Mouse (Mus musculus) limb, embryonic 12.5 days (tissue): Measurements from ENCODE around the gene Zfp384. TPM values are rescaled to one million over a fixed set of nuclear protein-coding genes. Genes with fewer than 3 reads are reported as not detected.
"Not testable (repeated sequence)": the region's sequence is repeated elsewhere in the genome, so short reads cannot be mapped to it uniquely, and the experiment has no call there.

Experiments
- ATAC-seq: fragments of 200-750 bp; cut with Nextera tagmentation; 2 replicates; pipeline ENCODE4 v1.8.0; 2017; ENCODE audit warnings: low read depth, moderate TSS enrichment; ENCODE audit not compliant: insufficient number of reproducible peaks, insufficient read depth, low FRiP score, low TSS enrichment
- H3K27ac ChIP-seq: fragments of 300-500 bp; sonication (generic); 2 replicates; pipeline ENCODE4 v1.5.1; 2016; ENCODE audit warnings: mild to moderate bottlenecking, moderate library complexity
- H3K27me3 ChIP-seq: fragments of 300-500 bp; sonication (generic); 2 replicates; pipeline ENCODE4 v1.6.1; 2016; ENCODE audit warnings: mild to moderate bottlenecking, moderate library complexity
- H3K36me3 ChIP-seq: fragments of 300-500 bp; sonication (generic); 2 replicates; pipeline ENCODE4 v1.6.1; 2016; ENCODE audit warnings: mild to moderate bottlenecking, moderate library complexity
- H3K4me1 ChIP-seq: fragments of 300-500 bp; sonication (generic); replicated peaks from 2 replicates; pipeline ENCODE4 v1.6.1; 2016
- H3K4me2 ChIP-seq: fragments of 300-500 bp; sonication (generic); 2 replicates; pipeline ENCODE4 v1.6.1; 2016; ENCODE audit warnings: mild to moderate bottlenecking, moderate library complexity
- H3K4me3 ChIP-seq: fragments of 300-500 bp; sonication (generic); replicated peaks from 2 replicates; pipeline ENCODE4 v1.5.1; 2016; ENCODE audit warnings: mild to moderate bottlenecking
- H3K9ac ChIP-seq: fragments of 300-500 bp; sonication (generic); replicated peaks from 2 replicates; pipeline ENCODE4 v1.6.1; 2016; ENCODE audit warnings: mild to moderate bottlenecking, moderate library complexity
- H3K9me3 ChIP-seq: fragments of 300-500 bp; sonication (generic); 2 replicates; pipeline ENCODE4 v1.6.1; 2016; ENCODE audit warnings: mild to moderate bottlenecking, moderate library complexity
- WGBS: fragments of 180-500 bp; shearing (Covaris S2); methylation state at CpG from one replicate; pipeline ENCODE4 v1.1.7; 2016; 5-methylcytosine and 5-hydroxymethylcytosine counted together
- polyA plus RNA-seq: library from polyadenylated mRNA; unstranded; fragments of >200 nt; fragmentation: Nextera tagmentation; extraction: Ambion mirVana; gene quantifications from 2 replicates; pipeline ENCODE4 v1.2.1, GENCODE M21; 2016

The Zfp384 gene
- polyA plus RNA-seq, 1 experiment from 2014 or later = 18.5 TPM

DNA sequence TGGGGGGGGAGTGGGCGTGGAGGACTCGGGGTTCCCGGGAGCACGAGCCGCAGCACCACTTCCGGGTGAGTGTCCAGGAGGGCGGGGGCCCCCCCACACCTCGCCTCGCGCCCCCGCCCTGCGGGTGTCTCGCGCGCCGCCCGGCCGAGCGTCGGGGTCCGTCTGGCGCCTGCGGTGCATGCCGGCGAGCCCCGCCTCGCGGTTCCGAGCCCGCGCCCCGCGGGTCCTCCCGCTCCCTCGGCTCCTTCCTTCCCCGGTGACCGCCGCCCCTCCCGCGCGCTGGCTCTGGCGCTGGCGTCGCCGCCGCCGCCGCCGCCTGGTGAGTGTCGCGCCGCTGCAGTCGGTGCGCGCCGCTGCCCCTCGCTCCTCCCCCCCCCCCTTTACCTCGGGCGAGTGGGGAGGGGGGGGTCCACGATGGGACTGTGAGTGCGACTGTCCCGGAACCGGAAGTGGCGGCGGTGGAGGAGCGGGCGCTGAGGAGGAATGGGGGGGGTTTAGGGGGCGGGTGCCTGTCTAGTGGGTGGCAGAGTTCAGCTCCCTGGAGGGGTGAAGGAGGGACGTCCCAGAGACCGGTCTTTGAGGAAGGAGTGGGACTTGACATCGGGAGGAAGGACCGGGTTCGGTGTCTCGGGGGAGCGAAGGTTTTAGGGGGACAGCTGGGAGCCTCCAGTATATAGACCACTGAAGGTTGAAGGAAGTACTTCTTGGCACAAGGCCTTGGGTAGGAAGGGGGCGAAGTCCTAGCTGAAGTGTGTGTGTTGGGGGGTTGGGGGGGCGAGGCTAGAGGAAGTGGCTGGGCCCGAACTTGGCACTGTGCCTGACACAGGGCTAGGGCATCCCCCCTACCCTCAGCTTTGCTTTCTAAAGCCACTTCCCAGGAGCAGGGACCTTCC, 482 bp downstream of the Zfp384 start:
- ATAC-seq = peak; percentile 77
- 2% methylated on average over 47 of the region's 78 CpGs for WGBS
- peak overlapping the region; percentile 99 for H3K27ac ChIP-seq
- H3K27me3 ChIP-seq = 0 out of 2 replicates have a peak, but pooled peaks cover under 1% of the 10 kb centered on the region
- no peaks in the 10 kb centered on the region for H3K9me3 ChIP-seq
- H3K9ac ChIP-seq = peak overlapping the region; percentile 98
- H3K4me1 ChIP-seq = peaks cover 25% of the 10 kb centered on the region
- H3K36me3 ChIP-seq = peaks cover 35% of the 10 kb centered on the region
- H3K4me3 ChIP-seq = peak overlapping the region; percentile 95
- peak overlapping the region; percentile 85 for H3K4me2 ChIP-seq

DNA sequence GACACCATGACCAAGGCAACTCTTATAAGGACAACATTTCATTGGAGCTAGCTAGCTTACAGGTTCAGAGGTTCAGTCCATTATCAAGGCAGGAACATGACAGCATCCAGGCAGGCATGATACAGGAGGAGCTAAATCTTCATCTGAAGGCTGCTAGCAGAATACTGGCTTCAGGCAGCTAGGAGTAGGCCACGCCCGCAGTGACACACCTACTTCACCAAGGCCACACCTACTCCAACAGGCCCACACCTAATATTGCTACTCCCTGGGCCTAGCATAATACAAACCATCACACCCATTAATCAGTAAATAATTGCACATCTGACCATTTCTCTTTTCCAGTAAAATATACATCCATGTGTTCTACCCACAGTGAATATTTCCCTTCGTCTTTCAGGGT, 8.7 kb downstream of the Zfp384 start:
- Histone ChIP-seq H3K27me3 (no peaks in the 10 kb centered on the region), H3K9me3 (no peaks in the 10 kb centered on the region), H3K4me3 (no peak overlapping the region), H3K4me1 (no peaks in the 10 kb centered on the region), H3K27ac (no peak overlapping the region), H3K36me3 (peaks cover 90% of the 10 kb centered on the region), H3K9ac (no peak overlapping the region), H3K4me2 (no peak overlapping the region)
- 89% methylated on average over 3 of the region's 3 CpGs for WGBS
- ATAC-seq = no peak

DNA sequence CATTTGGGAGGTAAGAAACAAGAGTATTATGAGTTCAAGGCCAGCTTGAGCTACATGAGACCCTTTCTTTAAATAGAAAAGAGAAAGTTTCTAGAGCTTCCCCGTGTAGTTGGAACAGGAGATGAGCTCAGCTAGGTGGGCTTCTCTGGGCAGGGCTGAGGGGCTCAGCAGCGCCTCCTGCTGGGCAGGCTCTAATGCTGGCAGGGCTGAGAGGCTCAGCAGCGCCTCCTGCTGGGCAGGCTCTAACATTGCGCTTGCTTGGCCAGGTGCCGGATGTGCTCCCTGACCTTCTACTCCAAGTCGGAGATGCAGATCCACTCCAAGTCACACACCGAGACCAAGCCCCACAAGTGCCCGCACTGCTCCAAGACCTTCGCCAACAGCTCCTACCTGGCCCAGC, 21.6 kb downstream of the Zfp384 start:
- H3K4me3 ChIP-seq, H3K4me2 ChIP-seq, H3K4me1 ChIP-seq, H3K27me3 ChIP-seq, H3K9ac ChIP-seq, H3K9me3 ChIP-seq, H3K27ac ChIP-seq: not testable (repeated sequence)
- 30% methylated on average over 6 of the region's 9 CpGs for WGBS
- peaks cover 85% of the 10 kb centered on the region for H3K36me3 ChIP-seq
- 0 out of 2 replicates have a peak, but pooled peaks have one; percentile 40 for ATAC-seq

DNA sequence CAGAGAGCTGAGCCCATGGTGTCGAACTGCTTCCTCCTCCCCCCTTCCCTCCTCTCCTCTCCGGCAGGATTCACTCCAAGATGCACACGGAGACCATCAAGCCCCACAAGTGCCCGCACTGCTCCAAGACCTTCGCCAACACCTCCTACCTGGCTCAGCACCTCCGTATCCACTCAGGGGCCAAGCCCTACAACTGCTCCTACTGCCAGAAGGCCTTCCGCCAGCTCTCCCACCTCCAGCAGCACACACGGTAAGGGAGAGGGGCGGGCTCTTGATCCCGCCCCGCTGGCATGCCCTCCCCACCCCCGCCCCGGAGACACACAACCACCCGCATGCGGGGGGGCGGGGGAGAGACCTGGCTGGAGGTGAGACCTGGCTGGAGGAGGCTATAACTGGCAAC, 22.7 kb downstream of the Zfp384 start:
- H3K9ac ChIP-seq = no peak overlapping the region
- no peaks in the 10 kb centered on the region for H3K4me1 ChIP-seq
- H3K9me3 ChIP-seq = no peaks in the 10 kb centered on the region
- H3K4me2 ChIP-seq = no peak overlapping the region
- no peaks in the 10 kb centered on the region for H3K27me3 ChIP-seq
- no peak for ATAC-seq
- WGBS = 91% methylated on average over 16 of the region's 16 CpGs
- H3K27ac ChIP-seq = no peak overlapping the region
- peaks cover 84% of the 10 kb centered on the region for H3K36me3 ChIP-seq
- H3K4me3 ChIP-seq = no peak overlapping the region

DNA sequence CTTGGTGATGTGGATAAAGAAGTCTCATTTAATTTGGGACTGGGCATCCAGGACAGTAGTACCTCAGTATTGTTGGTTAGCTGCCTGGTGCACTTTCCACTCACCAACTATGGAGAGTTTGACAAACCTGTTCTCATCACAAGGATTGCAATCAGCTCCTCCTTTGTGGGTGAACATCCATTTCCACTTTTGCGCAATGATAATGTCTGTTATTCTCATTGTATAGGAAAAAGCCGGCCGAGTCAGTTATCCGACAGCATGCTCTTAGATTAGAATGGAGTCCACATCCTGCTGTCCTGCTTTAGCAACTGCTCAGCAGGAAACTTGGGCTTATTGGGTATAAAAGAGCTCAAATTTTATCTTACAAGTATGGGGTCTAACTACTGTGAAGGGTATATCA, 29.7 kb downstream of the Zfp384 start:
- Histone ChIP-seq H3K36me3 (peaks cover 59% of the 10 kb centered on the region), H3K27me3 (no peaks in the 10 kb centered on the region), H3K27ac (peak overlapping the region; percentile 77), H3K4me2 (peak overlapping the region; percentile 54), H3K9ac (peak overlapping the region; percentile 44; the same call in 1 of the 2 replicates), H3K4me3 (peak overlapping the region; percentile 64), H3K9me3 (no peaks in the 10 kb centered on the region), H3K4me1 (peaks cover 11% of the 10 kb centered on the region)
- ATAC-seq = no peak
- 90% methylated on average over 4 of the region's 4 CpGs for WGBS

DNA sequence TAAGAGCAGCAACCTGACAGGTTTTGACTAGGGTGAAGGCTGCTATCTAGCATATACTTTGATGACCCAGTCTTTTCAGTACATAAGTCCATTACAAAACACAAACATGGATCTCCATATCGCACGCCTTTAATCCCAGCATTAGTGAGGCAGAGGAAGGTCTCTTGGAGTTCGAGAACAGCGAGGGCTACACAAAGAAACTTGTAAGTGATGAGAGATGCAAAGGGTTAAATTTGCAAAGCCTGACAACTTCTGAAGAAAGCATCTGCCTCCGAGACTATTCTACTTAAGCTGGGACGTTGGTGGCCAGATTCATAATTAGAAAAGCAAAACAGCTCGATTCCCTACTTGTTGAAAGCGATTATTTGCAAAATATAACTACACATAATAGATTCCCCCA, 30.2 kb downstream of the Zfp384 start:
- Histone ChIP-seq H3K9me3 (no peaks in the 10 kb centered on the region), H3K4me3 (peak overlapping the region; percentile 64), H3K36me3 (peaks cover 59% of the 10 kb centered on the region), H3K4me1 (peaks cover 11% of the 10 kb centered on the region), H3K9ac (peak overlapping the region; percentile 44), H3K27ac (peak overlapping the region; percentile 77), H3K4me2 (peak overlapping the region; percentile 54), H3K27me3 (no peaks in the 10 kb centered on the region)
- 6% methylated on average over 8 of the region's 8 CpGs for whole genome bisulfite sequencing
- ATAC-seq = peak; percentile 15; the same call in 1 of the 2 replicates

DNA sequence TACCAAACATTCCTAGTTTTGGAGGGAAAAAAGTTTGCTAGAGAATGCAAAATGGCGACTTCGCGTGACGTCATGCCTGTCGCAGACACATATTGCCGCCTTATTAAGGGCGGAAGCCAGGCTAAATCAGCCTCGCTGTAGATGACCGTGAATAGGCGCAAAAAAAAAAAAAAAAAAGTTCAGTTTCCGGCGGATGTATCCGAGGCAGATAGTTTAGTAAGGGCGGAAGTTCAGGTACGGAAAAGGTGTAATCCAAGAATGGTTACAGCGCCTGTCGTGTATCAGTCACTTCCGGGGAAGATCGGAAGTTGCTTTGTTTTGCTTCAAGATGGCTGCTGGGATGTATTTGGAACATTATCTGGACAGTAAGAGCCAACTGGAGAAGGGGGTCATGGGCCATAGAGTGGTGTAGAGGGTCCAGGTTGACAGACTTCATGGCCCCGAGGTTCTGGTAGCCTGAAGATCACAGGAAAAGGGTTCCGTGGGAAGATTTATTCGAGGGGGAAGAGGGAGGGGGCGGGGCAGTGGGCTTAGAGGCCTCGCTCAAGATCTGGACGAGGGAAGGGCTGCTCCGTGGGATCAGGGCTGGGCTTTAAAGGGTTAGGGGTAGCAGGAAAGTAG, 30.7 kb downstream of the Zfp384 start, which contains the start of gene Ing4:
TSS of gene Ing4 (plus strand) at position 228 of the 621 bp plus-strand sequence.
- Histone ChIP-seq H3K36me3 (peaks cover 62% of the 10 kb centered on the region), H3K9ac (peak within 1 kb of the TSS; percentile 72), H3K4me1 (peaks cover 11% of the 10 kb centered on the region), H3K9me3 (no peaks in the 10 kb centered on the region), H3K27ac (peak within 1 kb of the TSS; percentile 81), H3K4me2 (peak within 1 kb of the TSS; percentile 82), H3K4me3 (peak within 1 kb of the TSS; percentile 64), H3K27me3 (no peaks in the 10 kb centered on the region)
- ATAC-seq = peak; percentile 94
- under 1% methylated on average over 26 of the region's 26 CpGs for WGBS

DNA sequence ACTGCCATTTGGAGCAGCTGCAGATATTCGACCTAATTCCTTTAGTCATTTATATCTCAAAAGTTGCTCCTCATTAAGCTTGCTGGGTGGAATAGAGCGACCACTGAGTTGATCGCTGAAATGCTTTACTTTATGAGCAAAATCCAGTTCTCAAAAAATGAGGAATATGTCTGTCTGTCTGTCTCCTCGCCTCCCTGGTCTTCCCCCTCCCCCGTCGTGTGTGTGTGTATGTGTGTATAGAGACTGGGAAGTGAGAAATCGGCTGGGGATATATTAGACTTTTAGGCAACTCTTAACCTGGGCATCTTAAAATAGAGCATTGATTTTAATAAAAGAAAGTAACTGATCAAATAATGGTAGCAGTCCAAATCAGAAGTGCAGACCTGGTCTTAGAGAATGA, 31.3 kb downstream of the Zfp384 start:
- Histone ChIP-seq H3K27ac (peak overlapping the region; percentile 81), H3K4me1 (peaks cover 11% of the 10 kb centered on the region), H3K4me2 (peak overlapping the region; percentile 82), H3K9ac (peak overlapping the region; percentile 72), H3K4me3 (peak overlapping the region; percentile 64), H3K36me3 (peaks cover 62% of the 10 kb centered on the region), H3K27me3 (no peaks in the 10 kb centered on the region), H3K9me3 (no peaks in the 10 kb centered on the region)
- no peak for ATAC-seq
- WGBS = 16% methylated on average over 7 of the region's 7 CpGs

DNA sequence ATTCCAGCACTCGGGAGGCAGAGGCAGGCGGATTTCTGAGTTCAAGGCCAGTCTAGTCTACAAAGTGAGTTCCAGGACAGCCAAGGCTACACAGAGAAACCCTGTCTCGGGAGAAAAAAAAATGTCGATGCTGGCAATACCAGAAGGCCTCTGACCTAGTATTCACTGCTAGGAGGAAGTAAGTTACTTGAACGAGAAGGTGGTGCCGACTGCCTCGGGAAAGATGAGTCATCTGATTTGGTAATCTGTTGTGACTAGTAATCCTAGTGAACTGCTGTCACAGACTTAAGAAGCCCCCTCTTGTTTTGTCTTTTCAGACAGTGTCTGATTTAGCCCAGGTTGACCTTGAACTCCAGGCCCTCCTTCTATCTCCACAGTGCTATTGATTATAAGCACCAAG, 32.1 kb downstream of the Zfp384 start:
- WGBS = 89% methylated on average over 7 of the region's 7 CpGs
- Histone ChIP-seq H3K4me3 (peak overlapping the region; percentile 64; the same call in 1 of the 2 replicates), H3K36me3 (peaks cover 62% of the 10 kb centered on the region)

DNA sequence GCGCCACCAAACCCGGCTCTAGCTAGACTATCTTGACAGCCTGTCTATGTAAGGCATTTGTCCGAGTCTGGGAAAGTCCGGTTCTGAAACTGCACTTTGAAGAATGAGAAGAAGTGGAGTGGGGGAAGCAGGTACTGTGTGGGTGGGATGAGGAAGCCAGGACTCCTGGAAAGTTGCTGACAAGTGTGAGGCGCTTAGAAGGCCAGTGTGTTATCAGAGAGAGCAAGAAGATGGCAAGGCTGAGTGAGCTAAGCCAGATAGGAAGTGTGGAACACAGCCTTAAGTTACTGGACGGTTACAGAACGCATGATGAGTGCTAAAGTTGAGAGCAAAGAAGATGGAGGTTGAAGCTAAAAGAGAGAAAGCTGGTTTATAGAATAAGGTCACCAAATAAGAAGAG, 33.1 kb downstream of the Zfp384 start:
- ATAC-seq = no peak
- Histone ChIP-seq H3K4me3 (no peak overlapping the region), H3K9ac (no peak overlapping the region), H3K4me1 (peaks cover 11% of the 10 kb centered on the region), H3K27ac (no peak overlapping the region), H3K36me3 (peaks cover 63% of the 10 kb centered on the region), H3K4me2 (no peak overlapping the region), H3K9me3 (no peaks in the 10 kb centered on the region), H3K27me3 (no peaks in the 10 kb centered on the region)
- WGBS = 95% methylated on average over 7 of the region's 7 CpGs

More for the DNA sequence above, 32.1 kb downstream of the Zfp384 start:
- Histone ChIP-seq H3K27me3 (no peaks in the 10 kb centered on the region), H3K4me2 (peak overlapping the region; percentile 82), H3K4me1 (peaks cover 11% of the 10 kb centered on the region), H3K27ac (no peak overlapping the region), H3K9me3 (no peaks in the 10 kb centered on the region), H3K9ac (no peak overlapping the region)
- no peak for ATAC-seq

DNA sequence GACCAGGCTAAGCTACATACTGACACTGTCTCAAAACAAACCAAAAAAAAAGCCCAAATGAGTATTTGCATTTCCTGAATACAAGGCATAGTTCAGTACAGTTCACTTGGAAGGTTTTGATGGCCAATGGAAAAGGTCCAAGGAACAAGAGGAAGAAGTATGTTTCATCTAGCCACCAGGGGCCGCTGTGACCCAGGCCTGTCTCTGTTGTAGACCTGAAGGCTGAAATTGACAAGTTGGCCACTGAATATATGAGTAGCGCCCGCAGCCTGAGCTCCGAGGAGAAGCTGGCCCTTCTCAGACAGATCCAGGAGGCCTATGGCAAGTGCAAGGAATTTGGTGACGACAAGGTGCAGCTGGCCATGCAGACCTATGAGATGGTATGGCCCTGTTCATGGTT, 37.7 kb downstream of the Zfp384 start:
- no peak overlapping the region for H3K4me2 ChIP-seq
- no peak for ATAC-seq
- no peaks in the 10 kb centered on the region for H3K27me3 ChIP-seq
- no peaks in the 10 kb centered on the region for H3K9me3 ChIP-seq
- peaks cover 92% of the 10 kb centered on the region for H3K36me3 ChIP-seq
- H3K27ac ChIP-seq = no peak overlapping the region
- H3K9ac ChIP-seq = no peak overlapping the region
- no peaks in the 10 kb centered on the region for H3K4me1 ChIP-seq
- no peak overlapping the region for H3K4me3 ChIP-seq
- WGBS = 48% methylated on average over 5 of the region's 5 CpGs
